ENCODE assay signal across 14 mouse cellular contexts in the genomic region with DNA sequence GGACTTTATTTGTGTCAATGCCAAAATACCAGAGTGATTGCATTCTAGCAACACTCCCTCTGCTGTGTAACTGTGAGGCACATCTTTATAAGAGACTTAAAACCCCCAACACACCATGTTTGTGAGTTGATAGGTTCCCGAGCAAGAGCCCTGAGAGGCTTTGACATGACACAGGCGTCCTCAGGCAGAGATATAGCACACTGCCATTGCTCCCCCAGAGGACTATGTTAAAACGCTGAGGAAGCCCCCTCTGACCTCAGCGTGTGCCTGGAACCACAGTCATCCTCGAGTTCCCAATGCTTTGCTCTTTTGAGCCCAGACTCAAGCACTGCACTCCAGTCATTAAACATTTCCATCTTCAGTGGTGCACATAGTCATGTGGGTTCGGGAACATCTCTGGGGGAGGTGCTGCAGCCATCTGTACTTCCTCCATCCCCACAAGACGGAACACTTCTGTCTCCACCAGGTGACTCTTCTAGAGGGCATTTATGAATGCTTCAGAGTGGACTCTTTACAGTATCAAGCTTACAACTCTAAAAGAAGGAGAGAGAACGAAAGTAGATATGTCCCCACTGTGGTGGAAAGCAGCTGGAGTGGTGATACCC.
"Had no signal": no experiment of that assay in that cellular context is flagged by ENCODE, and none has a peak within 500 bp of the region (broad histone marks: within the 10 kb centered on the region; RNA-seq: fewer than 3 reads in every experiment).

No protein-coding gene starts in this region.

- H3K4me2 ChIP-seq: limb, embryonic 12.5 days; neural tube, embryonic 15.5 days had no signal

- H3K4me1 ChIP-seq: midbrain, embryonic 10.5 days had no signal

- H3K9ac ChIP-seq: limb, embryonic 12.5 days; liver, embryonic 14.5 days; neural tube, embryonic 15.5 days had no signal

- H3K27me3 ChIP-seq: limb, embryonic 12.5 days; neural tube, embryonic 15.5 days had no signal

- DNase-seq: kidney, adult 11 months; kidney, adult 9 months; kidney, postnatal 14 days; layer of hippocampus, postnatal 36 days; midbrain, embryonic 14.5 days; right cerebral cortex, adult 18-20 months; right cerebral cortex, postnatal 25 days; thymus, adult 18-20 months; thymus, postnatal 14 days had no signal

- H3K27ac ChIP-seq: limb, embryonic 12.5 days; liver, embryonic 14.5 days; midbrain, embryonic 10.5 days; neural tube, embryonic 15.5 days had no signal

- H3K36me3 ChIP-seq: limb, embryonic 12.5 days; midbrain, embryonic 10.5 days; neural tube, embryonic 15.5 days had no signal

- H3K4me3 ChIP-seq: limb, embryonic 12.5 days; midbrain, embryonic 10.5 days; myocyte; neural tube, embryonic 15.5 days had no signal

- H3K9me3 ChIP-seq: limb, embryonic 12.5 days; midbrain, embryonic 10.5 days; neural tube, embryonic 15.5 days had no signal
